Comparison of ENCODE assay signal across 9 mouse cellular contexts in the genomic region with DNA sequence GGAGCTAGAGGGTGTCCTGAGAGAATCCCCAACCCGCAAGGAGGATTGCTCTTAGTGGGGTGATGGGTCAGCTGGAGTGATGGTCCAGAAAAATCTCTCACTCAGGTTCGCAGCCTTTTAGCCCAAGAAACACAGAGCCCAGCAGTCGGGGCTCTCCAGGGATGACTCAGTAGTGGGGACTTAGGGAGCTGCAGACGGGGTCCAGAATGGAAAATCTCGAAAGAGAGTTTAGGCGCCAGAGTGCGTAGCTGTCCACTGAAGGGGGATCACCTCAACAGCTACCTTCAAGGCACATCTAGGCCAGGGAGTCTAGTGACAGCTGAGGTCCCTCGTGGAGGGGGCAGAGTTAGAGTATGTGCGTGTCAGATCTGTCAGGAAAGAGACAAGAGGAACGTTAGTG. TPM values are rescaled to one million over a fixed set of nuclear protein-coding genes. Genes with fewer than 3 reads are reported as not detected.
DNase-seq lines count a peak whose midpoint lies in the region; ATAC-seq lines count a peak whose summit lies in the region.
"Had no signal": no experiment of that assay in that cellular context is flagged by ENCODE, and none has a peak within 500 bp of the region (broad histone marks: within the 10 kb centered on the region; RNA-seq: fewer than 3 reads in every experiment).

No protein-coding gene starts in this region.

- whole genome bisulfite sequencing in heart, embryonic 14.5 days = 20% methylated on average over 10 of the region's 10 CpGs
- WGBS in hindbrain, embryonic 13.5 days = 19% methylated on average over 10 of the region's 10 CpGs
- 14% methylated on average over 10 of the region's 10 CpGs for WGBS in midbrain, embryonic 12.5 days

- H3K9ac ChIP-seq in heart, embryonic 14.5 days (ENCODE audit: low read length) = peak overlapping the region; percentile 55
- peak overlapping the region; percentile 80 for H3K9ac ChIP-seq in hindbrain, embryonic 13.5 days
- H3K9ac ChIP-seq in midbrain, embryonic 12.5 days (replicated peaks) = peak overlapping the region; percentile 53

- peak overlapping the region; percentile 94 for H3K4me2 ChIP-seq in heart, embryonic 14.5 days (ENCODE audit: low read length)
- peak overlapping the region; percentile 84 for H3K4me2 ChIP-seq in hindbrain, embryonic 13.5 days
- peak overlapping the region; percentile 69 for H3K4me2 ChIP-seq in midbrain, embryonic 12.5 days (replicated peaks)

- ATAC-seq in heart, embryonic 14.5 days (ENCODE audit: insufficient number of reproducible peaks, insufficient read depth, low FRiP score, low read depth) = no peak
- ATAC-seq in hindbrain, embryonic 13.5 days (ENCODE audit: low FRiP score) = peak; percentile 13; the same call in 1 of the 2 replicates
- ATAC-seq in midbrain, embryonic 12.5 days (ENCODE audit: low FRiP score, low read depth) = peak; percentile 28

- H3K9me3 ChIP-seq in heart, embryonic 14.5 days (ENCODE audit: control insufficient read depth, low read length) = no peaks in the 10 kb centered on the region
- no peaks in the 10 kb centered on the region for H3K9me3 ChIP-seq in hindbrain, embryonic 13.5 days
- no peaks in the 10 kb centered on the region for H3K9me3 ChIP-seq in midbrain, embryonic 12.5 days

- no peak overlapping the region for H3K27ac ChIP-seq in heart, embryonic 14.5 days (replicated peaks in 1 of 2; ENCODE audit: control insufficient read depth in 1 of 2, insufficient read depth in 1 of 2, low read depth in 2 of 2, low read length in 2 of 2)
- H3K27ac ChIP-seq in hindbrain, embryonic 13.5 days = peak overlapping the region; percentile 40
- H3K27ac ChIP-seq in midbrain, embryonic 12.5 days (replicated peaks) = peak overlapping the region; percentile 47; the same call in 1 of the 2 replicates

- H3K4me1 ChIP-seq in heart, embryonic 14.5 days (ENCODE audit: control insufficient read depth in 2 of 2, insufficient read depth in 2 of 2, low read length in 2 of 2) = peaks cover 8 to 13% of the 10 kb centered on the region in 2 experiments
- peaks cover 26% of the 10 kb centered on the region for H3K4me1 ChIP-seq in hindbrain, embryonic 13.5 days (replicated peaks)
- peaks cover 21% of the 10 kb centered on the region for H3K4me1 ChIP-seq in midbrain, embryonic 12.5 days

- no peak for DNase-seq in heart, adult 11 months
- peak; percentile 56 for DNase-seq in MN1 (ENCODE audit: low spot score)
- DNase-seq in gastrocnemius, postnatal 10 days = no peak
- no peak for DNase-seq in right cerebral cortex, postnatal 14 days
- DNase-seq in spleen, postnatal 4 days (ENCODE audit: low spot score in 2 of 2) = no peak

- peak overlapping the region; percentile 54 to 57 for H3K4me3 ChIP-seq in heart, embryonic 14.5 days (ENCODE audit: control insufficient read depth in 1 of 2, insufficient read depth in 1 of 2, low read depth in 1 of 2, low read length in 2 of 2)
- peak overlapping the region; percentile 50 for H3K4me3 ChIP-seq in hindbrain, embryonic 13.5 days
- peak overlapping the region; percentile 46 for H3K4me3 ChIP-seq in midbrain, embryonic 12.5 days

- H3K27me3 ChIP-seq in heart, embryonic 14.5 days (ENCODE audit: control insufficient read depth, insufficient read depth, low read length) = peaks cover 45% of the 10 kb centered on the region
- H3K27me3 ChIP-seq in hindbrain, embryonic 13.5 days = peaks cover 59% of the 10 kb centered on the region
- peaks cover 53% of the 10 kb centered on the region for H3K27me3 ChIP-seq in midbrain, embryonic 12.5 days

- H3K36me3 ChIP-seq in heart, embryonic 14.5 days (ENCODE audit: control insufficient read depth, insufficient read depth, low read length) = no peaks in the 10 kb centered on the region
- H3K36me3 ChIP-seq in hindbrain, embryonic 13.5 days = no peaks in the 10 kb centered on the region
- no peaks in the 10 kb centered on the region for H3K36me3 ChIP-seq in midbrain, embryonic 12.5 days

RNA-seq across cellular contexts. Expression of a gene that starts 0.3 kb away (rescaled TPM):
- 2.4 and 2.6 TPM in 2 replicates for polyA plus RNA-seq in heart, embryonic 14.5 days (2014; fragmentation: Nextera tagmentation; extraction: Ambion mirVana)
- polyA plus RNA-seq in hindbrain, embryonic 13.5 days (2015; fragmentation: Nextera tagmentation; extraction: Ambion mirVana) = 4.3 and 6.4 TPM in 2 replicates
- polyA plus RNA-seq in midbrain, embryonic 12.5 days (2016; fragmentation: Nextera tagmentation; extraction: Ambion mirVana) = 14.5 and 14.9 TPM in 2 replicates
- total RNA-seq in gastrocnemius, postnatal 10 days (2021) = under 1 TPM; 0.05 to 0.07 TPM
- polyA plus RNA-seq: C2C12 had no signal

Comparison
In these comparisons a context has a peak if more than half of its experiments do, and no peak if none do; other contexts are left out.
1. H3K27ac ChIP-seq: peak in hindbrain, embryonic 13.5 days (single experiment) and midbrain, embryonic 12.5 days (single experiment); none in heart, embryonic 14.5 days (0 of 2).
2. Peak in every context shown above with its lines, with median percentiles within 50 percentile points of each other: H3K4me2 ChIP-seq, H3K4me3 ChIP-seq and H3K9ac ChIP-seq.